Mouse (Mus musculus) neural tube, embryonic 15.5 days (tissue): Measurements from ENCODE around the gene Fam107b. TPM values are rescaled to one million over a fixed set of nuclear protein-coding genes. Genes with fewer than 3 reads are reported as not detected.

Source experiments
- ATAC-seq: fragments of 200-750 bp; cut with Nextera tagmentation; 2 replicates; pipeline ENCODE4 v1.8.0; 2017; ENCODE audit warnings: mild to moderate bottlenecking, moderate TSS enrichment, moderate library complexity; ENCODE audit not compliant: low FRiP score
- H3K27ac ChIP-seq: fragments of 300-500 bp; sonication (generic); replicated peaks from 2 replicates; pipeline ENCODE4 v1.5.1; 2015; ENCODE audit warnings: mild to moderate bottlenecking, inconsistent platforms
- H3K27me3 ChIP-seq: fragments of 300-500 bp; sonication (generic); replicated peaks from 2 replicates; pipeline ENCODE4 v1.6.1; 2015; ENCODE audit warnings: inconsistent platforms
- H3K36me3 ChIP-seq: fragments of 300-500 bp; sonication (generic); 2 replicates; pipeline ENCODE4 v1.6.1; 2015; ENCODE audit warnings: inconsistent platforms
- H3K4me1 ChIP-seq: fragments of 300-500 bp; sonication (generic); 2 replicates; pipeline ENCODE4 v1.6.1; 2015; ENCODE audit warnings: inconsistent platforms
- H3K4me2 ChIP-seq: fragments of 300-500 bp; sonication (generic); 2 replicates; pipeline ENCODE4 v1.6.1; 2015; ENCODE audit warnings: inconsistent platforms, mild to moderate bottlenecking, moderate library complexity
- H3K4me3 ChIP-seq: fragments of 300-500 bp; sonication (generic); replicated peaks from 2 replicates; pipeline ENCODE4 v1.5.1; 2015; ENCODE audit warnings: mild to moderate bottlenecking, inconsistent platforms
- H3K9ac ChIP-seq: fragments of 300-500 bp; sonication (generic); replicated peaks from 2 replicates; pipeline ENCODE4 v1.6.1; 2015; ENCODE audit warnings: mild to moderate bottlenecking, inconsistent platforms
- H3K9me3 ChIP-seq: fragments of 300-500 bp; sonication (generic); replicated peaks from 2 replicates; pipeline ENCODE4 v1.6.1; 2016; ENCODE audit warnings: inconsistent platforms
- WGBS: fragments of 180-500 bp; shearing (Covaris S2); methylation state at CpG from one replicate; pipeline ENCODE4 v1.1.7; 2015; ENCODE audit warnings: mixed read lengths; 5-methylcytosine and 5-hydroxymethylcytosine counted together
- polyA plus RNA-seq: library from polyadenylated mRNA; unstranded; fragments of >200 nt; fragmentation: Nextera tagmentation; extraction: Ambion mirVana; gene quantifications from 2 replicates; pipeline ENCODE4 v1.2.1, GENCODE M21; 2015

Fam107b gene
- polyA plus RNA-seq, 1 experiment from 2014 or later, result 22.4 TPM

DNA sequence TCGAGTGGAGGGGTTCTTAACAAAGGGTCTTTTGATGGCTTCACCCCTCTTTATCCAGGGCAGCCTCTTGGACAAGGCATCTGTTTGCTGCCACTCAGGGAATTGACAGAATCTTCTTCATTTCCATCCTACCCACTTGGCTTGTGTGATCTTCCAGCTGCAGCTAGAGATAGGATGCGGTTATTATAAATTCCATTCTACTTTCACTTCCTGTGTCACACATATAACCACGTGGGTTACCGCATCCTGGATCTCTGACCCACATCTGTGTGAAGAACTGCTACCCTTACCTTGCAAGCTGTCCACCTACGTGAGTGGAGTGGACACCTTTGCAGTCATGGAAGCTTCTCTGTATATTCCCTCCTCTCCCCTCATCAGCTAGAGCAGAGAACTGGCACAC is 240.0 kb downstream of the Fam107b start:
- Histone ChIP-seq H3K4me2 (no peak overlapping the region), H3K36me3 (no peaks in the 10 kb centered on the region), H3K27ac (no peak overlapping the region), H3K9me3 (no peaks in the 10 kb centered on the region), H3K9ac (no peak overlapping the region), H3K27me3 (no peaks in the 10 kb centered on the region), H3K4me3 (no peak overlapping the region), H3K4me1 (no peaks in the 10 kb centered on the region)
- no peak for ATAC-seq
- 78% methylated on average over 5 of the region's 5 CpGs for WGBS

DNA sequence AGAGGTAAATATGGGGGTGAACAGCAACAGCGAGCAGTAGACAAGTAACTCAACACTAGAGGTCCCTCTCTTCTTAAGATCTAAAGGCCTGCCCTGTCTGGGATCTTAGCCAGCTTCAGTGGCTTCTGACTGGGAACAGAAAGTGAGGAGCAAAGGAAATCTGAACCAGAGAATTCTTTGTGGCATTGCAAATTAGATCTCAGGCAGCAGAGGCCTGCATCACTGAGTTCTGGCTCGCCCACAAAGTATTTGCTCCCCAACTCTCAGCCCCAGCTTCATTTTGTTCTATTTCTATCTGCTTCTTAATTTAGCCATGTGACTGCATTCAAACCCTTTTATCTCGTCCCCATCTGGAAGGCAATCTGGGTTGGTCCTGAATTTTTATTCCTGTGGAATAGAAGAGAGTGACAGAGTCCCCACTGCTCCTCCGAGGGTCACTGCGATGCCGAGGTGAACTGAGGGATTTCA is 245.9 kb downstream of the Fam107b start:
- no peaks in the 10 kb centered on the region for H3K36me3 ChIP-seq
- WGBS, result 58% methylated on average over 6 of the region's 6 CpGs

DNA sequence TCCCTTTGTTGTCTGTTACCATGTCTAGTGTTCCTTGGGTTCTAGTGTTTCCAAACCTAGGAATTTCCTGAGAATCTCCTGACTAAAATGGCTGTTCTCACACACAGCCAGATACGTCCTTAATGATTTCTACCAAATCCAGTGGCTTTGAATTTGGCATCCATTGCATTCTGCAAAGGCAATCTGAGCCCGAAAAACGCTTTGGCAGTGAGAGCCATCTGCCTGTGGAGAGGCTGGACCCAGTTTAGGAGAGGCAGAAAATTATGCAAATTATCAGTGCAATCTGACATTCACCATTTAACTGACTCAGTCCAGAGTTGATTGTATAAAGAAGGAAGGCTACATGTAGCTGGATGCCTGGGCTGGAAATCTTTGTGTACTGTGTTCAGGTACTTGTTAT is 247.3 kb downstream of the Fam107b start:
- no peak overlapping the region for H3K4me2 ChIP-seq
- H3K27ac ChIP-seq, result no peak overlapping the region
- WGBS, result 65% methylated on average over 3 of the region's 3 CpGs
- no peak for ATAC-seq
- H3K4me3 ChIP-seq, result no peak overlapping the region
- no peak overlapping the region for H3K9ac ChIP-seq
- peaks cover 16% of the 10 kb centered on the region for H3K4me1 ChIP-seq
- H3K9me3 ChIP-seq, result no peaks in the 10 kb centered on the region
- H3K27me3 ChIP-seq, result no peaks in the 10 kb centered on the region
- H3K36me3 ChIP-seq, result no peaks in the 10 kb centered on the region

More for the DNA sequence above, 245.9 kb downstream of the Fam107b start:
- peak overlapping the region; percentile 56; the same call in 1 of the 2 replicates for H3K27ac ChIP-seq
- H3K9me3 ChIP-seq, result no peaks in the 10 kb centered on the region
- H3K4me2 ChIP-seq, result no peak overlapping the region
- H3K9ac ChIP-seq, result no peak overlapping the region
- no peak overlapping the region for H3K4me3 ChIP-seq
- H3K27me3 ChIP-seq, result no peaks in the 10 kb centered on the region
- ATAC-seq, result no peak
- H3K4me1 ChIP-seq, result peaks cover 8% of the 10 kb centered on the region

DNA sequence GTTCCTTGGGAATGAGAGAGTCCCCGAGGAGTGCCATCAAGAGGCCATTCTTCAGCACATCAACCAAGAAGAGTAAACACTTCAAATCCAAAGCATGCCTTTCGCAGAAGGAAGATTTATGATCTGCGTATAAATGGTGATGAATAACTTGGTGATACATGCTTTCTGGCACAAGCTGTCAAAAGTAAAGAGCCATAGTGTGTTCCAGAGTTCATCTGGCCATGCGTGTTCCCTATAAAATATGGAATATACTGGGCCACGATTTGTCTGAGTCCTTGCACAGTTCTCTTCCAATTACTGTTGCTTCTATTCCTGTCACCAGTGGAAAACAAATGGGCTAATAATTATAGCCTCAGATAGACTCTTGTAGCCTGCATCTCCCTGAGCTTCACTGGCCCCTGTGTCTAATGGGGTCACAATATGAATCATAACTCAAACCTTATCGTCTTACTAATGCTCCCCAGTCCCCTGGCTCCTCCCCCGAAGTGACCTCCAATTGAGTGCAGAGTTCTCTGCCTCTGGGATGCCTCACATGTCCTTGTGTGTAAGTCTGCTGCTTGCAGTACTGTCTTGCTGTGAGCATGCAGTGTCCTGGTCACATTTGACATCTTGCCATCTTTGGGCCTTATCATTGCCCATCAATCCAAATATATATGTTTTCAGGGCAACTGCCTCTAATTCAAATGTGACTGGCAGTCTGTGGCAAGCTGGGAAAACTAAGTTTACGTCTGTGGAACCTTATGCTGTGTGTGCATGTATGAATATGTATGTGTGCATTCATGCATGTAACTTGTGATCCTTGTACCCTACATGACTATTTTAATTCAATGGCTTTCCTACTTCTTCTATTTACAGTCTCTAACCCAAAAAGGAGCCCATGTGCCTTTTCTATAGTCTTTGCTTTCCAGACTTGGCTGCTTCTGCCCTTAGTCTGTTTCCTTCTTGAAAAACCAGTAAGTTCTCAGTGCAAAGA is 252.5 kb downstream of the Fam107b start:
- ATAC-seq, result 0 out of 2 replicates have a peak, but pooled peaks have one; percentile 28

More for the DNA sequence above, 252.5 kb downstream of the Fam107b start:
- Histone ChIP-seq H3K4me3 (no peak overlapping the region), H3K27ac (no peak overlapping the region), H3K4me1 (peaks cover 23% of the 10 kb centered on the region), H3K27me3 (no peaks in the 10 kb centered on the region), H3K36me3 (no peaks in the 10 kb centered on the region), H3K9me3 (no peaks in the 10 kb centered on the region), H3K9ac (no peak overlapping the region), H3K4me2 (no peak overlapping the region)
- WGBS, result 44% methylated on average over 8 of the region's 8 CpGs

Other genes with a start within 250 kb of the Fam107b start
- 11.6 and 14.1 TPM in 2 replicates for gene Rpp38, start 237.8 kb upstream of the Fam107b start, polyA plus RNA-seq
- gene Acbd7, start 234.3 kb upstream of the Fam107b start, polyA plus RNA-seq, result 4.3 and 5.2 TPM in 2 replicates
- not detected in 2 replicates for gene Olah, start 173.3 kb upstream of the Fam107b start, polyA plus RNA-seq
- gene Meig1, start 147.8 kb upstream of the Fam107b start, polyA plus RNA-seq, result 3.8 and 4.7 TPM in 2 replicates
- gene Dclre1c, start 146.4 kb upstream of the Fam107b start, polyA plus RNA-seq, result 6.7 and 7.7 TPM in 2 replicates
- 6.7 and 8.2 TPM in 2 replicates for gene Suv39h2, start 95.5 kb upstream of the Fam107b start, polyA plus RNA-seq
- gene Gm45902, start 57.7 kb upstream of the Fam107b start, polyA plus RNA-seq, result 6.6 and 6.9 TPM in 2 replicates
- 58.0 and 75.0 TPM in 2 replicates for gene Hspa14, start 57.7 kb upstream of the Fam107b start, polyA plus RNA-seq
- gene Cdnf, start 57.5 kb upstream of the Fam107b start, polyA plus RNA-seq, result 0.19 and 0.28 TPM in 2 replicates